Mouse (Mus musculus): Measurements from ENCODE around the gene Ngly1.

- TF ChIP-seq POLR2A (IDR thresholded peaks at IDR 0.05; ENCODE audit: borderline replicate concordance, extremely low read depth, insufficient read depth, insufficient read length, poor library complexity, severe bottlenecking) (no peak), CTCF (IDR thresholded peaks at IDR 0.05; ENCODE audit: borderline replicate concordance, extremely low read depth, insufficient read depth, insufficient read length) (no peak)
These were observed 75.3 kb downstream of the Ngly1 start for GRCm38 (mm10) chr14:16324394-16324793.
